Mouse (Mus musculus): Measurements from ENCODE around the gene Rbbp8nl.

DNA sequence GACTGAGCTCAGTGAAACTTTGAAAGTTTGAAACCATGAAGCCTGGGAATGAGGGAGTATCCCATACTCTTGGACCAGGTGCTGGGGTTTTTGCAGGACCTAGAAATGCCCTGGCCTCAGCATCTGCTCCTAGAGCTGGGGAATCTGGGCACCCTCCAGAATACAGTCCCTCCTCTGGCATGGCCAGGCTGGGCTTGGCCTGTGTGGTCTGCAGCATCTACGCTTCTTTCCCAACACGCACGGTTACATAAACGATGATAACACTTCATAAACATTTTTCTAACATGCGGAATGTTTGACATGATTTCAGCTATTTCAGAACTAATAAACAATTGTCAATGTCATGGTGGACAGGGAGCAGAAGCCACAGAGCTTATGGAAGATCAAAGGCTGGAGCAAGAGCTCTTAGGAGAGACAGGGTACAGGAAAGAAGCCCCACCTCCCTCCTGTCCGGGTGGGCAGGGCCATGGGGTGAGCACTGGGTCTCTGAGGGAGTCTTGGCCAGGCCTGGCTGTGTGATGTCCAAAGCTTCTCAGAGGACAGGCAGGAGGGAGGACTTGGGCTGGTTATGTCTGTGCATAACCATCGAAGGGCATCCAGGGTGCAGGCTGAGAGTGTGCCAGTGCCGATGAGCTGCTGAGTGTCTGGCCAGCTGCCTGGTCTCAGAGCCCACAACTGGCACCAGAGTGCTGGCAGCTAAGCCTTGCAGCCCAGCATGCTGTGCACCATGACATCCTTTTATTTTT is 16.9 kb upstream of the Rbbp8nl start:
- no peak for TF ChIP-seq CTCF (IDR thresholded peaks at IDR 0.05; ENCODE audit: low read depth)
- no peak for TF ChIP-seq EP300 (IDR thresholded peaks at IDR 0.05; ENCODE audit: low read depth)

Measured in heart, postnatal 0 days (tissue).